Mouse (Mus musculus) olfactory bulb, adult 2 months (tissue): ENCODE measurements around the gene Zmym6. TPM values are rescaled to one million over a fixed set of nuclear protein-coding genes. Genes with fewer than 3 reads are reported as not detected.

Source experiments
- H3K27ac ChIP-seq: fragments of 200-500 bp; 2 replicates; pipeline ENCODE4 v1.5.1; 2012; ENCODE audit warnings: low read depth, low read length; ENCODE audit not compliant: insufficient read depth
- H3K4me1 ChIP-seq: fragments of 200-500 bp; 2 replicates; pipeline ENCODE4 v1.6.1; 2012; ENCODE audit warnings: low read length; ENCODE audit not compliant: control insufficient read depth, insufficient read depth
- H3K4me3 ChIP-seq: fragments of 200-500 bp; 2 replicates; pipeline ENCODE4 v1.5.1; 2012; ENCODE audit warnings: mild to moderate bottlenecking, low read depth, low read length, moderate library complexity; ENCODE audit not compliant: insufficient read depth
- CTCF ChIP-seq: fragments of 200-500 bp; IDR thresholded peaks from 2 replicates; pipeline ENCODE4 v1.5.1; 2012; ENCODE audit warnings: low read depth, mild to moderate bottlenecking, low read length, moderate library complexity; ENCODE audit not compliant: insufficient read depth
- POLR2A ChIP-seq: fragments of 200-500 bp; IDR thresholded peaks from 2 replicates; pipeline ENCODE4 v1.6.1; 2012; ENCODE audit warnings: mild to moderate bottlenecking, low read depth, low read length, moderate library complexity; ENCODE audit not compliant: insufficient read depth
- WGBS: fragments of 180-500 bp; shearing (Covaris S2); methylation state at CpG from one replicate; pipeline ENCODE4 v1.1.7; 2018; 5-methylcytosine and 5-hydroxymethylcytosine counted together
- polyA plus RNA-seq: library from polyadenylated mRNA; stranded (reverse); fragments of >200 nt; gene quantifications from 2 replicates; pipeline ENCODE4 v1.2.4, GENCODE M21; 2012; ENCODE audit warnings: low replicate concordance; ENCODE audit not compliant: missing spikeins, insufficient read depth, insufficient read length

Gene Zmym6
- polyA plus RNA-seq, 1 experiment, result not detected

DNA sequence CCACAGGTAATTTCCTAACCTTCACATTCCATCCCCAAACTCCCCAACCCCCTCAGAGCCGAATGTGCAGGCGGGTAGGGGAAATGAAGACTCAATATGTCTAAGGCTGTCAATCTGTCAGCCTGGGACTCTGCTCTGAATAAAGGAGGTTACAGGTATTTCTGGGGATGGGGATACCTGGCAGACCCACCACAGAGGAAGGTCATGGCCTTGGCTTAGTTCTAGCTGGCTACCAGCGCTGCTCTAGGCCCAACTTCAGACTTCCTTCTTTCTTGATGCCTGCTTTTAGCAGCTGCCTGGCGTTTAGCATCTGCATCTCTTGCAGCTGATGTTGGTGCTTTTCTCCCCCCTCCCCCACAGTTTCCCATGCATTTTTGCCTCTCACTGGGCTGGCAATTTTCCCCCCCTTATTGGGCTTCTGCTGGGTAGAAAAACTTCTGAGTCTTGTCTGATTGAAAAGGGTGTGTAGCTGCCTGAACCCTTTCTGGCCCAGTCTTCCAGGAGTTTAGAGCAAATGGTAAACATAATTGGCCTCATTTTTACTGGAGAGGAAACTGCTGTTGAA lies 94.2 kb downstream of the Zmym6 start:
- WGBS, result 26% methylated on average over 4 of the region's 4 CpGs
- Histone ChIP-seq H3K4me3 (peak overlapping the region; percentile 9), H3K4me1 (peaks cover 31% of the 10 kb centered on the region)

DNA sequence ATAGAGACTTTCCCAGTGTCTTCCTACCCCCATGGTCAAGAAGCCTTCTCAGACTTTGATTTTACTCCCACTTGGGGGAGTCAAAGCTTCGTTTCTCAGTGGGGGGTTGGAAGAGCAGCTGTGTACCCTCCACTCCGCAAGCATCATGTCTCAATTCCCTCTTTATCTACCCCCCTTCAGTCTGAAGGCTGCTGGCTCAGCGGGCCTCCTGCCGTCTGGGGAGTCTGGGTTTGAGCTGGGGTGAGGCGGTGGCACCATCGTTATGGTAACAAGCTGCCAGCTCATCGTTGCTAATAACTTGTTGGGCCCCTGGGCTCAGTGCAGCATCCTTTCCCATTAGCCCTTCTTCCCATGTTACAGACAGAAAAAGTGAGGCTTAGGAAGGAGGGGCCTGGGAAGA lies 94.9 kb downstream of the Zmym6 start:
- Histone ChIP-seq H3K27ac (peak overlapping the region; percentile 91), H3K4me1 (peaks cover 35% of the 10 kb centered on the region), H3K4me3 (peak overlapping the region; percentile 35)
- WGBS, result 7% methylated on average over 7 of the region's 7 CpGs
- no peak for TF ChIP-seq POLR2A
- TF ChIP-seq CTCF, result no peak

More for the DNA sequence above, 94.2 kb downstream of the Zmym6 start:
- TF ChIP-seq CTCF, result no peak
- TF ChIP-seq POLR2A, result no peak
- H3K27ac ChIP-seq, result peak overlapping the region; percentile 91

DNA sequence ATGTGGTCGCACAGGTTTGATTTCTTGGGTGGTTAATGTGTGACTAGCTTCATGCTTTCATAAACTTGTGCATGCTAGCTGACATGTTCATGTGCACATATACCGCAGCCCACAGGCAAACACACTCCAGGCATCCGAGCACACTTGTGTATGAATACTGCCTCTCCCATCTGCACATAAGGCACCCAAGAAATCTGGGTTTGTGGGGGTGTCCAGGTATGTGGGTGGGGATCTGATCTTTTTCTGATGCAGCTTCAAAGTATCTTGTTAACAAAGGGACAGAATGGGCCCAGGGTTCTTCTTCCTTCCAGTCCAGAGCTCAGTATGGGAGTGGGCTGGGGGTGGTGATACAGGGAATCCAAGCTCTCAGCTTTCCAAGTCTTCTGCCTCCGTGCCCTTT lies 95.4 kb downstream of the Zmym6 start:
- WGBS, result 39% methylated on average over 4 of the region's 4 CpGs
- Histone ChIP-seq H3K4me1 (peaks cover 40% of the 10 kb centered on the region), H3K4me3 (peak overlapping the region; percentile 35), H3K27ac (peak overlapping the region; percentile 91)
- TF ChIP-seq POLR2A, result no peak
- no peak for TF ChIP-seq CTCF

DNA sequence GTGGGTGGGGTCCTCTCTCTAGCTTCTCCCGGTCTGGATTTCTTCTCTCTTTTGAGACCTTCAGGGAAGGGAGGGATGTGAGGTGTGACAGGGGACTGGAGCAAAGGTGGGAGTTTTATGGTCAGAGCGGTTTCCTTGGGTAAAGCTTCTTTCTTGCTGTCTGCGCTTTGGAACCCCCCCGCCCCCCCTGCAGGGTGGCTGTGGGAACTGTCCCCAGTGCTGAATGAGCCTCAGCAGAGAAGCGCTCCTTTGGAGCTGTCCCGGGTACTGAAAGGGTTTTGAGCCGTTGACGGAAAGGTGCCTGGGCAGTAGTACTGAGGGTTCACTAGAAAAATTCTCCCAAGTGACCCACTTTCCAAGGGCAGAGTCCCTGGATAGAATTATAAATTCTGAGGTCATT lies 96.3 kb downstream of the Zmym6 start:
- TF ChIP-seq CTCF (no peak), POLR2A (no peak)
- WGBS, result 12% methylated on average over 8 of the region's 8 CpGs
- H3K27ac ChIP-seq, result peak overlapping the region; percentile 78
- peaks cover 44% of the 10 kb centered on the region for H3K4me1 ChIP-seq
- peak overlapping the region; percentile 35 for H3K4me3 ChIP-seq

Other genes starting within 250 kb of the Zmym6 start
- not detected in 2 replicates for gene Zmym4, start 109.2 kb upstream of the Zmym6 start, polyA plus RNA-seq
- gene Sfpq, start 56.1 kb upstream of the Zmym6 start, polyA plus RNA-seq, result 295 and 1,081 TPM in 2 replicates
- gene Zmym1, start 16.2 kb upstream of the Zmym6 start, polyA plus RNA-seq, result not detected in 2 replicates
- gene Tmem35b, start 46.3 kb downstream of the Zmym6 start, polyA plus RNA-seq, result not detected in 2 replicates
- not detected in 2 replicates for gene Dlgap3, start 91.8 kb downstream of the Zmym6 start, polyA plus RNA-seq
- not detected in 2 replicates for gene Smim12, start 166.4 kb downstream of the Zmym6 start, polyA plus RNA-seq
- gene Gja4, start 236.7 kb downstream of the Zmym6 start, polyA plus RNA-seq, result not detected in 2 replicates